Mouse (Mus musculus) heart, embryonic 15.5 days (tissue): ENCODE data around the gene Slc28a3. TPM values are rescaled to one million over a fixed set of nuclear protein-coding genes. Genes with fewer than 3 reads are reported as not detected.

Experiments
- ATAC-seq: fragments of 200-750 bp; cut with Nextera tagmentation; replicated peaks from 2 replicates; pipeline ENCODE4 v1.8.0; 2017; ENCODE audit warnings: low read depth, moderate TSS enrichment; ENCODE audit not compliant: insufficient number of reproducible peaks, insufficient read depth, low FRiP score
- H3K27ac ChIP-seq: fragments of 300-500 bp; sonication (generic); 2 replicates; pipeline ENCODE4 v1.5.1; 2015; ENCODE audit warnings: mild to moderate bottlenecking, inconsistent platforms
- H3K27me3 ChIP-seq: fragments of 300-500 bp; sonication (generic); 2 replicates; pipeline ENCODE4 v1.6.1; 2015; ENCODE audit warnings: inconsistent platforms
- H3K36me3 ChIP-seq: fragments of 300-500 bp; sonication (generic); 2 replicates; pipeline ENCODE4 v1.6.1; 2015; ENCODE audit warnings: mild to moderate bottlenecking, inconsistent platforms
- H3K4me1 ChIP-seq: fragments of 300-500 bp; sonication (generic); replicated peaks from 2 replicates; pipeline ENCODE4 v1.6.1; 2015; ENCODE audit warnings: inconsistent platforms
- H3K4me2 ChIP-seq: fragments of 300-500 bp; sonication (generic); 2 replicates; pipeline ENCODE4 v1.6.1; 2015; ENCODE audit warnings: inconsistent platforms, mild to moderate bottlenecking, moderate library complexity
- H3K4me3 ChIP-seq: fragments of 300-500 bp; sonication (generic); 2 replicates; pipeline ENCODE4 v1.5.1; 2015; ENCODE audit warnings: mild to moderate bottlenecking, inconsistent platforms
- H3K9ac ChIP-seq: fragments of 300-500 bp; sonication (generic); 2 replicates; pipeline ENCODE4 v1.6.1; 2015; ENCODE audit warnings: mild to moderate bottlenecking, inconsistent platforms
- H3K9me3 ChIP-seq: fragments of 300-500 bp; sonication (generic); replicated peaks from 2 replicates; pipeline ENCODE4 v1.6.1; 2016; ENCODE audit warnings: inconsistent platforms
- WGBS: fragments of 180-500 bp; shearing (Covaris S2); methylation state at CpG from one replicate; pipeline ENCODE4 v1.1.7; 2015; ENCODE audit warnings: mixed read lengths; 5-methylcytosine and 5-hydroxymethylcytosine counted together
- polyA plus RNA-seq: library from polyadenylated mRNA; unstranded; fragments of >200 nt; fragmentation: Nextera tagmentation; extraction: Ambion mirVana; gene quantifications from 2 replicates; pipeline ENCODE4 v1.2.1, GENCODE M21; 2015

Gene Slc28a3
- polyA plus RNA-seq, 1 experiment from 2014 or later, result 0.05 TPM

DNA sequence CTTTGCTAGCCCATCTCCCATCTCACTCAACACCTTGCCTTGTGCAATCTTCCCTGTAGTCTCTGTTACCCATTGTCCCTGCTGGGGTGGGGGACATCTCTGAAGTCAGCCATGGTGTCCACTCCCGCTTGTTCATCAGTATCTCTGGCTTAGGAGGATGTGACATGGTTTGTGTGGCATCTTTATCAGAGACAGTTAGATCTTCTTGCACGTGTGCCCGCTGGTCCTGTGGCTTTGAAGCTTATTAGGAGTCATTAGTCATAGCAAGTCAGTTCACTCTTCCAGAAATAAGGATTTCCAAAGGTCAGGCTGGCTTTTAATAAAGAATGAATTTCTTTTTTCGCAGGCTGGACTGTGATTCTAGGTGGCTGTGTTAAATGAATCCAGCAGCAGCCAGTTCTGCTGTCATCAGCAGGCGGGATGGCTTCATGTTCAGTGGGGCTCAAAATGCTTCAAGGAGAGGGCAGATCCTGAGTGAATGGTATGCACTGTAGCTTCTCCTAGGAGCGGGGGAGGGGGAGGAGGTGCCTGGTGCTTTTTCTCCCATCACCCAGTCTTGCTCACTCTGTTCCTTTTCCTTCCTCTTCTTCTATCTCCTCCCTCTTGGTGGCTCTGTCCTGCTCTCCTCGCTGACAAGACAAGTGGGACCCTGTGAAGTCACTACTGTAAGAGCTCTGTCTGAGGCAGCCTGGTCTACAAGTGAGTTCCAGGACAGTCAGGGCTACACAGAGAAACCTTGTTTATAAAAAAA is 89.9 kb downstream of the Slc28a3 start:
- ATAC-seq, result no peak
- H3K4me1 ChIP-seq, result peaks cover 28% of the 10 kb centered on the region
- no peak overlapping the region for H3K9ac ChIP-seq
- H3K9me3 ChIP-seq, result no peaks in the 10 kb centered on the region
- no peak overlapping the region for H3K4me2 ChIP-seq
- H3K4me3 ChIP-seq, result no peak overlapping the region
- 39% methylated on average over 7 of the region's 7 CpGs for WGBS
- H3K27me3 ChIP-seq, result peaks cover 15% of the 10 kb centered on the region
- no peaks in the 10 kb centered on the region for H3K36me3 ChIP-seq
- H3K27ac ChIP-seq, result no peak overlapping the region

GRCm38 (mm10) chr13:58520028-58520427 is 90.6 kb downstream of the Slc28a3 start:
- Histone ChIP-seq H3K36me3 (no peaks in the 10 kb centered on the region), H3K9ac (no peak overlapping the region), H3K9me3 (no peaks in the 10 kb centered on the region), H3K27me3 (peaks cover 15% of the 10 kb centered on the region), H3K4me3 (no peak overlapping the region), H3K4me2 (no peak overlapping the region), H3K27ac (no peak overlapping the region), H3K4me1 (peaks cover 28% of the 10 kb centered on the region)
- 76% methylated on average over 9 of the region's 9 CpGs for WGBS
- ATAC-seq, result no peak

- Histone ChIP-seq H3K4me3 (no peak overlapping the region), H3K9ac (no peak overlapping the region), H3K9me3 (no peaks in the 10 kb centered on the region), H3K4me2 (no peak overlapping the region), H3K27me3 (no peaks in the 10 kb centered on the region), H3K4me1 (peaks cover 16% of the 10 kb centered on the region), H3K36me3 (no peaks in the 10 kb centered on the region), H3K27ac (no peak overlapping the region)
- 81% methylated on average over 4 of the region's 4 CpGs for WGBS
- ATAC-seq, result 0 out of 2 replicates have a peak, but pooled peaks have one; percentile 50
These were observed 94.4 kb downstream of the Slc28a3 start for GRCm38 (mm10) chr13:58516277-58516676.

GRCm38 (mm10) chr13:58515635-58516034 is 95.0 kb downstream of the Slc28a3 start:
- Histone ChIP-seq H3K4me3 (no peak overlapping the region), H3K4me1 (peaks cover 12% of the 10 kb centered on the region), H3K9ac (no peak overlapping the region), H3K27me3 (no peaks in the 10 kb centered on the region), H3K36me3 (no peaks in the 10 kb centered on the region), H3K9me3 (no peaks in the 10 kb centered on the region), H3K4me2 (no peak overlapping the region), H3K27ac (no peak overlapping the region)
- 71% methylated on average over 5 of the region's 5 CpGs for WGBS
- ATAC-seq, result no peak

DNA sequence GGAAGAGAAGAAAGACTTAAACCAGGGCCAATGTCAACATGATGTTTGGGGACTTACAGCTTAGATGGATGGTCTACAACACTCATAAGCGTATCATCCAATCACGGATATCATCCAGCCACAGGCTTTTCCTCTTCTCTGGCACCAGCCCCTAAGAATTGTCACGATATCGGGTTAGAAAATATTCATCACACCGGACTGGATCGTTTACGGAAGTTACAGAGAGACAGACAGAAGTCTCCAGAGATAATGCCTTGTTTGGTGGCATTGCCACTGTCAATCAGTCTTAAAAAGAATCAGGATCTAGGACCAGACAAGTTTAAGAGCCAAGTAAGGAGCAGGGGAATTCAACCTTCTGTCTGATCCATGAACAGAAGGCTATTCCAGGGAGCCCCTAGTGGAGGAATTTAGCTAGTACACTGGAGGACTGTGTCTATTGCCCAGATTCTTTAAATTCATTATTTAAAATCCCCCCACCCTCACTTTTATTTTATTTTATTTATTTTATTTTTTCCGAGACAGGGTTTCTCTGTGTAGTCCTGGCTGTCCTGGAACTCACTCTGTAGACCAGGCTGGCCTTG is 96.4 kb downstream of the Slc28a3 start:
- WGBS, result 78% methylated on average over 8 of the region's 8 CpGs
- H3K4me2 ChIP-seq, result no peak overlapping the region
- H3K4me1 ChIP-seq, result peaks cover 8% of the 10 kb centered on the region; the same call in 1 of the 2 replicates
- no peak overlapping the region for H3K27ac ChIP-seq
- H3K36me3 ChIP-seq, result no peaks in the 10 kb centered on the region
- H3K27me3 ChIP-seq, result no peaks in the 10 kb centered on the region
- ATAC-seq, result no peak
- no peaks in the 10 kb centered on the region for H3K9me3 ChIP-seq
- no peak overlapping the region for H3K9ac ChIP-seq
- no peak overlapping the region for H3K4me3 ChIP-seq

GRCm38 (mm10) chr13:58511926-58512325 is 98.8 kb downstream of the Slc28a3 start:
- no peak overlapping the region for H3K9ac ChIP-seq
- 63% methylated on average over 2 of the region's 2 CpGs for WGBS

DNA sequence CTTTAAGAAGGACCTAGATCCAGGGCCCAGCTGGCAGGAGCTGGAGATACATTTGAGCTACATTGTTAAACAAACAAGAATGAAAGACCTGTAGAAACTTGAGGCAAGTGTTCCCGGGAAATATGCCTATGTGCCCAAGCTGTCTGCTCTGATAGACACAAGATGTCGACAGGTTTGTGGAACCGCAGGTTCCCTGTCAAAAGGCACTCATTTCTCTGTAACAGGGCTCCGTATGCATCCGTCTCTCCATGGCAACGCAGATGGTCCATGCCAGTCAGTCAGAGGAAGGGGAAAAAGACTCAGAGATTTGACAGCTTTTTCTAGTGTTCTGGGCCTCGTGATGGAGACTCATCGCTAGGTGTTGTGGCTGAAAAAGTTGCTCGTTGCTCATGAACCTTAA is 99.4 kb downstream of the Slc28a3 start:
- Histone ChIP-seq H3K36me3 (no peaks in the 10 kb centered on the region), H3K4me2 (no peak overlapping the region), H3K4me1 (0 out of 2 replicates have a peak, but pooled peaks cover 3% of the 10 kb centered on the region), H3K27me3 (peaks cover 8% of the 10 kb centered on the region), H3K9me3 (no peaks in the 10 kb centered on the region), H3K9ac (no peak overlapping the region), H3K4me3 (no peak overlapping the region), H3K27ac (no peak overlapping the region)
- WGBS, result 76% methylated on average over 9 of the region's 9 CpGs
- no peak for ATAC-seq

More at GRCm38 (mm10) chr13:58511926-58512325, 98.8 kb downstream of the Slc28a3 start:
- Histone ChIP-seq H3K27ac (no peak overlapping the region), H3K9me3 (no peaks in the 10 kb centered on the region), H3K36me3 (no peaks in the 10 kb centered on the region), H3K4me1 (peaks cover 6% of the 10 kb centered on the region; the same call in 1 of the 2 replicates), H3K4me3 (no peak overlapping the region), H3K4me2 (no peak overlapping the region), H3K27me3 (peaks cover 7% of the 10 kb centered on the region)
- ATAC-seq, result no peak

GRCm38 (mm10) chr13:58509241-58509640 is 101.4 kb downstream of the Slc28a3 start:
- Histone ChIP-seq H3K4me1 (no peaks in the 10 kb centered on the region), H3K4me3 (no peak overlapping the region), H3K36me3 (no peaks in the 10 kb centered on the region), H3K4me2 (no peak overlapping the region), H3K9ac (no peak overlapping the region), H3K27ac (no peak overlapping the region), H3K9me3 (no peaks in the 10 kb centered on the region), H3K27me3 (peaks cover 18% of the 10 kb centered on the region)
- WGBS, result 37% methylated on average over 3 of the region's 3 CpGs
- no peak for ATAC-seq

GRCm38 (mm10) chr13:58503610-58504009 is 107.1 kb downstream of the Slc28a3 start:
- Histone ChIP-seq H3K4me3 (no peak overlapping the region), H3K27me3 (peaks cover 40% of the 10 kb centered on the region), H3K4me2 (no peak overlapping the region), H3K9ac (no peak overlapping the region), H3K27ac (no peak overlapping the region), H3K4me1 (no peaks in the 10 kb centered on the region), H3K36me3 (no peaks in the 10 kb centered on the region), H3K9me3 (no peaks in the 10 kb centered on the region)
- no peak for ATAC-seq
- WGBS, result 91% methylated on average over 2 of the region's 2 CpGs

DNA sequence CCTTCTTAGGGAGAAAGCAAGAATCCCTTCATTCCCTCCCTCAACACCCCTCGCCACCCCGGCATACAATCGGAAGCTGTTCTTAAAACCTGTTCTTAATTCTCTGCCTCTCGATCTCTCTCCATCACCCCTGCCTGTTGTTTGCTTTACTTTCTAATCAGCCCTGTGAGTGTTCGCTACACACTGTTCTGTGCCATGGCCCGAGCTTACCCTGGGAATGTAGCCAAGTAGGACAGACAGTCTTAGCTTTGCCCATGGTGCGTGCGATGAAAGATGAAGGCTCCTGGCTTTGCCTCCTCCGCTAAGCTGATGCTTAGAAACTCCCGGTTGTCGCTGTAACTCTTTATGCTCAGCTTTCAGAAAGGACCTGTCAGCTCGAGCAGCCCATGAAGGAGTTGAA is 112.9 kb downstream of the Slc28a3 start:
- H3K9ac ChIP-seq, result no peak overlapping the region
- H3K36me3 ChIP-seq, result no peaks in the 10 kb centered on the region
- no peaks in the 10 kb centered on the region for H3K9me3 ChIP-seq
- H3K4me3 ChIP-seq, result peak overlapping the region; percentile 19; the same call in 1 of the 2 replicates
- peaks cover 24% of the 10 kb centered on the region for H3K27me3 ChIP-seq
- no peak for ATAC-seq
- peaks cover 36% of the 10 kb centered on the region for H3K4me1 ChIP-seq
- WGBS, result 30% methylated on average over 12 of the region's 12 CpGs
- H3K27ac ChIP-seq, result no peak overlapping the region
- peak overlapping the region; percentile 52 for H3K4me2 ChIP-seq
